Mouse (Mus musculus): ENCODE data around the gene Emp3. TPM values are rescaled to one million over a fixed set of nuclear protein-coding genes. Genes with fewer than 3 reads are reported as not detected.
"Not testable (repeated sequence)": the region's sequence is repeated elsewhere in the genome, so short reads cannot be mapped to it uniquely, and the experiment has no call there.

The Emp3 gene
- polyA plus RNA-seq, 2 experiments from 2014 or later, result 683 to 699 TPM

- no peak for ATAC-seq
Measured at GRCm38 (mm10) chr7:45915011-45915410, 6.2 kb downstream of the Emp3 start.

- no peak for ATAC-seq
Measured at GRCm38 (mm10) chr7:45914067-45914466, 7.1 kb downstream of the Emp3 start.

GRCm38 (mm10) chr7:45909145-45909544 is 12.1 kb downstream of the Emp3 start:
- ATAC-seq, result no peak

- ATAC-seq, result no peak
Measured at GRCm38 (mm10) chr7:45908384-45908783, 12.8 kb downstream of the Emp3 start.

- no peak for ATAC-seq
Measured at GRCm38 (mm10) chr7:45906622-45907021, 14.6 kb downstream of the Emp3 start.

- no peak for ATAC-seq
Measured at GRCm38 (mm10) chr7:45902481-45903002, 18.7 kb downstream of the Emp3 start.

GRCm38 (mm10) chr7:45901562-45901961 is 19.6 kb downstream of the Emp3 start:
- ATAC-seq, result no peak

GRCm38 (mm10) chr7:45898125-45898524 is 23.1 kb downstream of the Emp3 start:
- ATAC-seq, result peak; percentile 32

- no peak for ATAC-seq
Measured at GRCm38 (mm10) chr7:45897258-45897757, 23.9 kb downstream of the Emp3 start.

GRCm38 (mm10) chr7:45896517-45897257 is 24.5 kb downstream of the Emp3 start, which contains the start of the genes Syngr4 and Tmem143:
Gene Syngr4 (minus strand): TSS chr7:45896714.
Gene Tmem143 (plus strand): TSS chr7:45896941.
- ATAC-seq, result peak; percentile 91

GRCm38 (mm10) chr7:45895931-45896516 is 25.2 kb downstream of the Emp3 start:
- ATAC-seq, result peak; percentile 7

- no peak for ATAC-seq
Measured at GRCm38 (mm10) chr7:45892651-45893050, 28.6 kb downstream of the Emp3 start.

- ATAC-seq, result no peak
Measured at GRCm38 (mm10) chr7:45887246-45887645, 34.0 kb downstream of the Emp3 start.

GRCm38 (mm10) chr7:45881011-45881410 is 40.2 kb downstream of the Emp3 start:
- ATAC-seq, result no peak

- no peak for ATAC-seq
Measured at GRCm38 (mm10) chr7:45880531-45880930, 40.7 kb downstream of the Emp3 start.

GRCm38 (mm10) chr7:45878278-45878677 is 42.9 kb downstream of the Emp3 start, which contains the start of gene Grin2d:
Gene Grin2d (minus strand): TSS chr7:45878378.
- not testable (repeated sequence) for ATAC-seq

GRCm38 (mm10) chr7:45876895-45877294 is 44.3 kb downstream of the Emp3 start:
- no peak for ATAC-seq

GRCm38 (mm10) chr7:45873061-45873947 is 47.9 kb downstream of the Emp3 start:
- ATAC-seq, result no peak

- ATAC-seq, result peak; percentile 83
Measured at GRCm38 (mm10) chr7:45872624-45873023, 48.6 kb downstream of the Emp3 start, which contains the start of gene Kdelr1. Gene Kdelr1 (plus strand): TSS chr7:45872772.

GRCm38 (mm10) chr7:45870282-45871058 is 50.7 kb downstream of the Emp3 start:
- ATAC-seq, result no peak

- ATAC-seq, result no peak
Measured at GRCm38 (mm10) chr7:45869787-45870186, 51.4 kb downstream of the Emp3 start.
